Mouse (Mus musculus): ENCODE measurements at regions not wholly inside any gene's neighbourhood (a gene's known extent, or its start where the extent isn't known, plus 50 kb on each side); places are given as distances from the start of the nearest gene placed in this dataset.

DNA sequence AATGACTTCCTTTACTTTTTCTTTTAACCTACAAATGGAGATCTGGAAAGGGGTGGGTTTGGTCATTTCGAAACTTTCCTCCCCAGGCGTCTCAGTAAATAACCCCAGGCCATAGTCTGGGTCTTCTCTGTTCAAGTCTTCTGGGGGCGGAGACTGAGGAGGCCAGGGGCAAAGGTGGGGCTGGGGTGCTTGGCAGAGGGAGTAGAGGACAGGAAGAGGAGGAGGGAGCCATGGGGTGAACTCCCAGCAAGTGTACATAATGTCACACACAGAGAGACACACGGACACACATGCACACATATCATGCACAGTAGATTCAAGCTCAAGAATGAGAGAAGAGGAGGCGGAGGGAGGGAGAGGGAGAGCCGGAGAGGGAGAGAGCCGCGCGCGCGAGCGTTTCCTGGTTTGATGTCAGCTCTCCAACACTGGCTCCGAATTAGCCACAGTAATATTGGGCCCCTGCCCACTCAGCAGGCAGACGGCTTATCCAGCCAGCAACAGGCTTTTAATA is 186.3 kb downstream of the Bcl2l11 start:
- 3% methylated on average over 14 of the region's 14 CpGs for WGBS

DNA sequence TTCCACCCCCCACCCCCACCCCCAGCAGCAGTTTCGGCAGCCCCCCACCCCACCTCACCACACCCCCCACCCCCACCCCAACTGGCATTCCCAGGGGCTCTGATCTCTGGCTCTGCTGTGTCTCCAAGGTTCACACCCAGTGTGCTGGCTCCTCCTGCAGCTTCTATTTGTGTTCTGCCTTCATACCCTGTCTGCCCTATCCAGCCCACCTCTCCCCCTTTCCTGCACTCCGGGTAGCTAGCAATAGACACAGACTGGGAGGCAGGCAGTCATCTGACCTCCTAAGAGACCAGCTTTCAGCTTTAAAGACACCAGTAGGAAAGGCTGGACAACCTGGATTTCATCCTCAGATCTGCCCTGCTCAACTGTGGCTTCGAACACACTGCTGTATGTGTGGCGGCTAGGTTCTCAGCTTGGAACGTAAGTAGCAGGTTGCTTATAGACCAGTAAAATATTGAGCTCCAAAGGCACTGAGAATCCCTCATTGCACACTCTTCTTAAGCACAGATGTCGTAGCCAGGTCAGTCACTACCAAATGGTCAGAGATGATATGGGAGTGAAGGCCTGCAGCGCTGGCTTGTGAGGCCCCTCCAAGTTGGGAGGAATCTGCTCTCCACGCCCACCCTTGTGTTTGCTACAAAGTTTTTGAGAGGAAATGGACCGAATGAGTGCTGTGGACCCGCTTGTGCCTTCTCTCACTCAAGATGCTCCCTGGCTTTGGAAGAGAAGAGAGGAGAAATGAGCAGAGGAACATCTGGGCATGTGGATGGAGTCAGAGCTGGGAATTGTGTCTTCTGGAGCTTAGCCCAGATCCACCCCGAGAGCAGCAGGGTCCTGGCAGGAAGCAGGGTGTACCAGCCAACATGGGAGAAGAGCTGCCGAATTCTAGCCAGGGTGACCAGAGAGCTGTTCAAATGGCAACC is 187.1 kb downstream of the Bcl2l11 start:
- Histone ChIP-seq H3K27ac (no peak overlapping the region), H3K4me1 (peaks cover 21% of the 10 kb centered on the region), H3K9me3 (replicated peaks) (no peaks in the 10 kb centered on the region), H3K27me3 (peaks cover 19% of the 10 kb centered on the region), H3K4me3 (no peak overlapping the region; the same call in 1 of the 2 replicates), H3K9ac (no peak overlapping the region), H3K4me2 (peak overlapping the region; percentile 52), H3K36me3 (ENCODE audit: poor library complexity, severe bottlenecking) (no peaks in the 10 kb centered on the region)
- WGBS, result 63% methylated on average over 12 of the region's 12 CpGs
- peak; percentile 48; the same call in 1 of the 2 replicates for ATAC-seq

More for the DNA sequence above, 186.3 kb downstream of the Bcl2l11 start:
- Histone ChIP-seq H3K4me2 (peak overlapping the region; percentile 52), H3K27me3 (peaks cover 19% of the 10 kb centered on the region), H3K4me1 (peaks cover 21% of the 10 kb centered on the region), H3K4me3 (no peak overlapping the region; the same call in 1 of the 2 replicates), H3K9ac (0 out of 2 replicates have a peak overlapping the region, but pooled peaks have one; percentile 45), H3K36me3 (ENCODE audit: poor library complexity, severe bottlenecking) (no peaks in the 10 kb centered on the region), H3K9me3 (replicated peaks) (no peaks in the 10 kb centered on the region), H3K27ac (no peak overlapping the region)
- ATAC-seq, result peak; percentile 69

DNA sequence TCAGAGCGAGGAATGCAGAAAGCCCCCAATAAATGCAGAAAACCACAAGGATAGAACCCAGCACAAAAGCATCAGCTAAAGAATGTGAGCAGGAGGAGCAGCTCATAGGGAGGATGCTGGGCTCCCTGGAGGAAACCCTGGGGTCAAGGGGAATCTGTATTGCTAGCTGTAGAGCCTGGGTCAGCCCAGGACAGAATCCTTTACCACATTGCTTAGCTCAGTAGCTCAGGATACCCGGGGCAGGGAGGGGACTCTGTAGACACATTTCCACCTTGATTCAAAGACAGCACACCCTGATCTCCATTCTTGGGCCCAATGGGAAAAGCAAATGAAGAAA is 187.7 kb downstream of the Bcl2l11 start:
- WGBS, result 66% methylated on average over 2 of the region's 2 CpGs
- H3K4me3 ChIP-seq, result no peak overlapping the region
- peaks cover 21% of the 10 kb centered on the region for H3K4me1 ChIP-seq
- no peak overlapping the region for H3K9ac ChIP-seq
- H3K27me3 ChIP-seq, result peaks cover 19% of the 10 kb centered on the region
- H3K9me3 ChIP-seq (replicated peaks), result no peaks in the 10 kb centered on the region
- no peak overlapping the region for H3K4me2 ChIP-seq
- no peak overlapping the region for H3K27ac ChIP-seq
- no peak for ATAC-seq
- H3K36me3 ChIP-seq (ENCODE audit: poor library complexity, severe bottlenecking), result no peaks in the 10 kb centered on the region

DNA sequence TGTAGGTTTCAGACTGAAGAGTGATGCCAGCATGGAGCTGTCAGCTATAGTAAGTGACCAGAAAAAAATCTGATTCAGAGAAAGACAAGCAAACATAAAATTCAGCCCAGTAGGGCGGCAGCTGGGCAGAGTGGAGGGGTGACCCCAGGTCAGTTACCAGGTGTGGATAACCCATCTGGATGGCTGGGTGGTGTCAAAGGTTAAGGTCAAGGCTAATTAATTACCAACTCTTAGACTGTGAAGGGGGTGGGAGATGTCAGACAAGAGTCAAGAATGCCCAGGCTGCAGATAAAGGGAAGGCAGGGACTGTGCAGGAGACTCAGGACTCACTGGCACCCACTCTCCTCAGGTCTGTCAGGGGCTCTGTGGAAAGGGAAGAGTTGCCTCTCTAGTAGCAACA is 188.1 kb downstream of the Bcl2l11 start:
- no peaks in the 10 kb centered on the region for H3K9me3 ChIP-seq (replicated peaks)
- H3K27me3 ChIP-seq, result peaks cover 19% of the 10 kb centered on the region
- H3K4me2 ChIP-seq, result no peak overlapping the region
- no peak for ATAC-seq
- H3K9ac ChIP-seq, result no peak overlapping the region; the same call in 1 of the 2 replicates
- WGBS, result 81% methylated on average over 1 of the region's 1 CpGs
- no peak overlapping the region for H3K27ac ChIP-seq
- H3K4me3 ChIP-seq, result no peak overlapping the region
- no peaks in the 10 kb centered on the region for H3K36me3 ChIP-seq (ENCODE audit: poor library complexity, severe bottlenecking)
- peaks cover 21% of the 10 kb centered on the region for H3K4me1 ChIP-seq

DNA sequence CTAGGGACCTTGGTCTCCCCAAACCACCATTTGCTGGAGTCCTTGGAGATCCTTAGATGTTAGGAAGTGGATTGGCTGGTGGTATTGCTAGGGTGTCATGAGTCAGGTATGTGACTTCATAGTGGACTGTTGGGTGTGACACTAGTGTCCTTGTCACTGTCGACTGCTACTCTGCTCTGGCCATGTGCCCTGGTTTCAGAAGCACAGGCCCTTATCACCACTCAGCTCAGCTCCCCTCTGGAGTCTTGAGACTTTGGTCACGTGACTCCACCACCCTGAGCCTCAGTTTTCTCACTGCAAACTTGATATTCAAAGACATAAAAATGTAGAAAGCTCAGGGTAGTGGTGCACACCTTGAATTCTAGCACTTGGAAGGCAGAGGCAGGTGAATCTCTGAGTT is 190.7 kb downstream of the Bcl2l11 start:
- H3K27ac ChIP-seq, result no peak overlapping the region
- H3K9ac ChIP-seq, result no peak overlapping the region
- 84% methylated on average over 2 of the region's 2 CpGs for WGBS
- H3K9me3 ChIP-seq (replicated peaks), result no peaks in the 10 kb centered on the region
- H3K27me3 ChIP-seq, result peaks cover 11% of the 10 kb centered on the region
- H3K4me2 ChIP-seq, result no peak overlapping the region
- no peak overlapping the region for H3K4me3 ChIP-seq
- peaks cover 20% of the 10 kb centered on the region for H3K4me1 ChIP-seq
- ATAC-seq, result no peak
- H3K36me3 ChIP-seq (ENCODE audit: poor library complexity, severe bottlenecking), result no peaks in the 10 kb centered on the region

DNA sequence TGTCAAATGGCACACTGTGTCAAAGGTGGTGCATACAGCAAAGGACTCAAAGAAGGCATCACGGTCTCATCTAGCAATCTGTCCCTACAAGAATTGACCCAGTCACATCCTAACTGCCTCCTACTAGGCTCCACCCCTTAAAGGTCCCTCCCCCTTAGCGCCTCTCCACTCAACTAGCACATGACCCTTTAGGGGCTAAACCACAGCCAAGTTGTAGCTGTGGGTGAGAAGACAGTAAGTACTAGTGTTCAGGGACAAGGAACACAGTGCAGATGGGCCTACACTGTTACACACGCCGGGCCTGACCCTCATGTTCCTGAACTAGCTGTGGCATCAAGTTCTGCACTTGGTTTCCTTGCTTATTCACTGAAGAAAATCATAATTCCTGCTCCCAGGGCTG is 192.4 kb downstream of the Bcl2l11 start:
- H3K4me3 ChIP-seq, result no peak overlapping the region
- H3K27ac ChIP-seq, result no peak overlapping the region
- ATAC-seq, result no peak
- H3K9me3 ChIP-seq (replicated peaks), result no peaks in the 10 kb centered on the region
- peaks cover 8% of the 10 kb centered on the region for H3K4me1 ChIP-seq
- 85% methylated on average over 4 of the region's 4 CpGs for WGBS
- H3K36me3 ChIP-seq (ENCODE audit: poor library complexity, severe bottlenecking), result no peaks in the 10 kb centered on the region
- H3K27me3 ChIP-seq, result peaks cover 5% of the 10 kb centered on the region; the same call in 1 of the 2 replicates
- no peak overlapping the region for H3K9ac ChIP-seq
- no peak overlapping the region for H3K4me2 ChIP-seq

DNA sequence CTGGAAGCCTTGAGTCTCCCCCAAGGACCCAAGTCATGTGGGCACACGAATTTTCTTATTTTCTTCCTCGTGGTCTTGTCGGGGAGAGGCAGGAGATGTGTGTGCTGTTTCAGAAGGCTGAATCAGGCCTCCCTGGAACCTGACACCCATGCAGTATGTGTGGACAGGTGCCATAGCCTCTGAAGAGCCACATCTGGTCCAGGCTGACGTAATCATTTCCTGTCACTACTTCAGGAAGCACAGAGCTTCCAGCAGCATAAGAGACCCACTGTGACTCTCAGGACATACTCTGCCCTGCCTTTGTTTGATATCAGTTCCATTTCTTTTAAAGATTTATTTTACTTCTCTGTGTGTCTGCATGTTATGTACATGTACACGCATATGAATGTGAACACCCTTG is 193.1 kb downstream of the Bcl2l11 start:
- H3K27ac ChIP-seq, result no peak overlapping the region
- ATAC-seq, result no peak
- WGBS, result 80% methylated on average over 5 of the region's 5 CpGs
- H3K36me3 ChIP-seq (ENCODE audit: poor library complexity, severe bottlenecking), result no peaks in the 10 kb centered on the region
- H3K27me3 ChIP-seq, result no peaks in the 10 kb centered on the region
- H3K9ac ChIP-seq, result no peak overlapping the region
- H3K4me3 ChIP-seq, result no peak overlapping the region
- H3K9me3 ChIP-seq (replicated peaks), result no peaks in the 10 kb centered on the region
- peaks cover 8% of the 10 kb centered on the region; the same call in 1 of the 2 replicates for H3K4me1 ChIP-seq
- no peak overlapping the region for H3K4me2 ChIP-seq

DNA sequence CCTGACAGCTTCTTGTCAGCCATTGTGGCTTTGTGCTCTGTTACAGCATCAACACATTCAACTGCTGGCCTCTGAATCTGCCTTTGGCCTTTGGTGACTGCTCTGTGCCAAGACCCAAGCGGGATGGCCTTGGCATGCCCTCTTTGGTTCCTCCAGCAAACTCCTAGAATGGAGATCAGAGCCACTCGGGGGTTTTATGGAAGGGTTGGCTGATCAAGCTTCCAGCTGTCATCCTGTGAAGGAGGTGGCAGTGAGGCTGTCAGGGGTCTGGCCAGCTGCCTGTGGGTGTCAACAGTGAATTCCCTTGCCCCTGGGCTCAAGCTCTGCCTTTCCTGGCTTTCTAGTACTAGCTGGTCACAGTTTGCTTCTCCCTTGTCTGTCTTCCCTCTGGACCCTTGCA is 195.6 kb downstream of the Bcl2l11 start:
- no peaks in the 10 kb centered on the region for H3K9me3 ChIP-seq (replicated peaks)
- ATAC-seq, result no peak
- no peaks in the 10 kb centered on the region for H3K36me3 ChIP-seq (ENCODE audit: poor library complexity, severe bottlenecking)
- H3K4me2 ChIP-seq, result no peak overlapping the region
- H3K4me1 ChIP-seq, result peaks cover 16% of the 10 kb centered on the region
- no peak overlapping the region for H3K27ac ChIP-seq
- no peaks in the 10 kb centered on the region for H3K27me3 ChIP-seq
- H3K4me3 ChIP-seq, result no peak overlapping the region
- no peak overlapping the region for H3K9ac ChIP-seq
- WGBS, result 55% methylated on average over 2 of the region's 2 CpGs

DNA sequence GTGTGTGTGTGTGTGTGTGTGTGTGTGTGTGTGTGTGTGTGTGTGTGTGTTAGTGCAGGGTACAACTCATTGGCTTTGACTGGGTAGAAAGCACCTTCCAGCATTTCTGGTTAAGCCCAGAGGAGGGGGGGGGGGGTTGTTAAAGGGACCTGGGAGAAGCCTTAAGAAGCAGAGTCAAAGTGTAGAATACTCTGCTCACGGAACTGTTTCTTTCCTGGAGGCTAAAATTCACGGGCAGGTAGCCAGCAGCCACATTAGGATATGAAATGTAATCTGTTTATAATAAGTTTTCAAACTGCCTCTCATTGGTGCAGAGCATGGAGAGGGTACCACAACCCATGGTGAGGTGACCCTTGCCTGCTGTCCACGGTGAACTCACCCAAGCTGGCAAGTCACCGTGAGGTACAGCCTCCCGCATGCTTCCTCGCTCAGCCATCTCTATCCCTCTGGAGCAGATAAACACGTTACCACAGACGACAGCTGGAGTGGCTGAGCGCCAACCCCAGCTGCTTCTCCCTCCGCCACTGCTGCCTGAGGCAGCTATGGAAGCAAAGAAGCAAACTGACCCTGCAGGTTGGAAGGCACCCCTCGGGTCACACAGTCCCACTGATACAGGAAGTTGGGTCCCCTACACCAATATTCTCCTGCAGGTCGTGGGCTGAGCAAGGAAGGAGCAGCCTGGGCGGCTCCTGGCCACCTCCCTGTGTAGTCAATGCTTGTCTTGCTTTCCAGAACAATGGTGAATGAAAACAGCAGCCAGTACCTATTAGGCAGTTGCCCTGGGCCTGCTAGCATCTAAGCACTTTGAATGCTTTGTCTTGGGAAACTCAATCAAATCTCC is 198.6 kb downstream of the Bcl2l11 start:
- WGBS, result 45% methylated on average over 13 of the region's 13 CpGs
- Histone ChIP-seq H3K4me2 (no peak overlapping the region), H3K9ac (no peak overlapping the region), H3K9me3 (replicated peaks) (no peaks in the 10 kb centered on the region), H3K36me3 (ENCODE audit: poor library complexity, severe bottlenecking) (no peaks in the 10 kb centered on the region), H3K4me3 (no peak overlapping the region), H3K27ac (peak overlapping the region; percentile 27; the same call in 1 of the 2 replicates), H3K27me3 (peaks cover 5% of the 10 kb centered on the region), H3K4me1 (peaks cover 16% of the 10 kb centered on the region)
- ATAC-seq, result peak; percentile 58

DNA sequence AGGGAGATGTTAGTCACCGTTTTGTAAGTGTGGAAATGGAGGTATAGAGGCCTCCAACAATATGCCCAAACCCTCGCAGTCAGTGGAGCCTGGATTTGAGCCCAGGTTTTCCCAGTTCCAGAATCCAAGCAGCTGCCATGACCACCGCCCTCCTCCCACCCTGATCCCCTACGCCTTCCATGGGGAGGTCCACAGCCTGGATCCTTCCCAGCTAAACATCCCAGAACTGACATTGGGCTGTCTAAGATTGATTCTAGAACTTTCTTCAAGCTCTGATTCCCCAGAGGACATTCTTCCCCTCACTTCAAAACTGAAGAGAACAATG is 199.2 kb downstream of the Bcl2l11 start:
- H3K9ac ChIP-seq, result no peak overlapping the region
- peaks cover 8% of the 10 kb centered on the region for H3K27me3 ChIP-seq
- H3K36me3 ChIP-seq (ENCODE audit: poor library complexity, severe bottlenecking), result no peaks in the 10 kb centered on the region
- 51% methylated on average over 4 of the region's 4 CpGs for WGBS
- H3K9me3 ChIP-seq (replicated peaks), result no peaks in the 10 kb centered on the region
- no peak overlapping the region for H3K4me3 ChIP-seq
- H3K4me1 ChIP-seq, result peaks cover 16% of the 10 kb centered on the region
- H3K4me2 ChIP-seq, result no peak overlapping the region
- no peak for ATAC-seq
- no peak overlapping the region for H3K27ac ChIP-seq

DNA sequence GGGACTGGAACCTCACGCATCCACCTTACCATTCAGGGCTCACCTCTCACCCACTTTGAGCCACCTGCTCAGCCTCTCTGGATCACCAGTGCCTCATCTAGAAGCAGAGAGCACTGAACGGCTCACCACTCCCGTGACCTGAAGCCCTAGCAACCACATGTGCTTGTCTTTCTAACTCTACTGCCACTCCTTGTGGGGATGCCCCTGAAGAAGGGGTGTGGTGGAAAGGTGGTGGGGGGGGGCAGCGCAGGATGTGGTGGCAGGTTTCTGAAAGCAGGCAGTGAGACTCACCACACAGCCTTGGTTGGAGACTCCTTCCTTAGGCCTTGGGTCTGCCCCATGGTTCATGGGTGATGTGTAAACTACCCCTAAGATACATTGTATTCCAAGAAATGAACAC is 199.6 kb downstream of the Bcl2l11 start:
- peaks cover 8% of the 10 kb centered on the region for H3K27me3 ChIP-seq
- H3K9ac ChIP-seq, result no peak overlapping the region
- no peak for ATAC-seq
- WGBS, result 95% methylated on average over 4 of the region's 4 CpGs
- no peaks in the 10 kb centered on the region for H3K36me3 ChIP-seq (ENCODE audit: poor library complexity, severe bottlenecking)
- H3K27ac ChIP-seq, result no peak overlapping the region
- H3K4me3 ChIP-seq, result no peak overlapping the region
- H3K9me3 ChIP-seq (replicated peaks), result no peaks in the 10 kb centered on the region
- peaks cover 18% of the 10 kb centered on the region for H3K4me1 ChIP-seq
- no peak overlapping the region for H3K4me2 ChIP-seq

DNA sequence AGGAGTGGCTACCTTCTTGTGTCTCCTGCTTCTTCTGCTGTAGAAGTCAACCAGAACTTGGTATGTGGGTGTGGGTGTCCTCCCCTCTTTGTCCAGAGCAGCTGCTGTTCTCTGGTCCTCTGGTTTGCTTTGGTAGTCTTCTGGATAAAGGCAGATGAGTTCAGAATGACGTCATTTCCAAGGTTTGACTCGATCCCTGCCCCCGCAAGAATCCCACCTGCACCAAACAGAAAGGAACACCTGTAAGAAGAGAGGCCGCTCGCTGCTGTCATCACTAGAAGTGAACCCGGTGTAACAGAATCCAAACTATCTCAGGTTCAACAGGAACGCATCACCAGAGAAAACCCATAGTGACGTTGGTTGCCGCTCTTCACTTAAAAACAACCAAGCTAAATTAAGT is 205.0 kb downstream of the Bcl2l11 start:
- no peaks in the 10 kb centered on the region for H3K9me3 ChIP-seq (replicated peaks)
- peak overlapping the region; percentile 40 for H3K4me2 ChIP-seq
- no peak overlapping the region for H3K27ac ChIP-seq
- no peak overlapping the region for H3K4me3 ChIP-seq
- peak; percentile 16; the same call in 1 of the 2 replicates for ATAC-seq
- H3K9ac ChIP-seq, result no peak overlapping the region
- H3K27me3 ChIP-seq, result peaks cover 33% of the 10 kb centered on the region
- no peaks in the 10 kb centered on the region for H3K36me3 ChIP-seq (ENCODE audit: poor library complexity, severe bottlenecking)
- 59% methylated on average over 9 of the region's 9 CpGs for WGBS
- H3K4me1 ChIP-seq, result peaks cover 35% of the 10 kb centered on the region
